Mouse (Mus musculus) midbrain, embryonic 15.5 days (tissue): ENCODE measurements around the gene Trp53i13. TPM values are rescaled to one million over a fixed set of nuclear protein-coding genes. Genes with fewer than 3 reads are reported as not detected.
A peak's percentile ranks its signal among the peaks of the same experiment; 100 is the strongest.

Source experiments
- ATAC-seq: fragments of 200-750 bp; cut with Nextera tagmentation; replicated peaks from 2 replicates; pipeline ENCODE4 v1.8.0; 2017; ENCODE audit warnings: moderate TSS enrichment
- H3K27ac ChIP-seq: fragments of 300-500 bp; sonication (generic); 2 replicates; pipeline ENCODE4 v1.5.1; 2015; ENCODE audit warnings: mild to moderate bottlenecking, inconsistent platforms
- H3K27me3 ChIP-seq: fragments of 300-500 bp; sonication (generic); replicated peaks from 2 replicates; pipeline ENCODE4 v1.6.1; 2015; ENCODE audit warnings: inconsistent platforms
- H3K36me3 ChIP-seq: fragments of 300-500 bp; sonication (generic); replicated peaks from 2 replicates; pipeline ENCODE4 v1.6.1; 2015; ENCODE audit warnings: inconsistent platforms
- H3K4me1 ChIP-seq: fragments of 300-500 bp; sonication (generic); 2 replicates; pipeline ENCODE4 v1.6.1; 2015; ENCODE audit warnings: inconsistent platforms
- H3K4me2 ChIP-seq: fragments of 300-500 bp; sonication (generic); 2 replicates; pipeline ENCODE4 v1.6.1; 2015; ENCODE audit warnings: inconsistent platforms, mild to moderate bottlenecking, moderate library complexity
- H3K4me3 ChIP-seq: fragments of 300-500 bp; sonication (generic); 2 replicates; pipeline ENCODE4 v1.5.1; 2015; ENCODE audit warnings: mild to moderate bottlenecking, inconsistent platforms
- H3K9ac ChIP-seq: fragments of 300-500 bp; sonication (generic); 2 replicates; pipeline ENCODE4 v1.6.1; 2015; ENCODE audit warnings: mild to moderate bottlenecking, inconsistent platforms
- H3K9me3 ChIP-seq: fragments of 300-500 bp; sonication (generic); 2 replicates; pipeline ENCODE4 v1.6.1; 2016; ENCODE audit warnings: inconsistent platforms
- WGBS: fragments of 180-500 bp; shearing (Covaris S2); methylation state at CpG from one replicate; pipeline ENCODE4 v1.1.7; 2015; ENCODE audit warnings: mixed read lengths; 5-methylcytosine and 5-hydroxymethylcytosine counted together
- polyA plus RNA-seq: library from polyadenylated mRNA; unstranded; fragments of >200 nt; fragmentation: Nextera tagmentation; extraction: Ambion mirVana; gene quantifications from 2 replicates; pipeline ENCODE4 v1.2.1, GENCODE M21; 2015

Trp53i13 gene
- polyA plus RNA-seq, 1 experiment from 2014 or later, result 12.7 TPM

DNA sequence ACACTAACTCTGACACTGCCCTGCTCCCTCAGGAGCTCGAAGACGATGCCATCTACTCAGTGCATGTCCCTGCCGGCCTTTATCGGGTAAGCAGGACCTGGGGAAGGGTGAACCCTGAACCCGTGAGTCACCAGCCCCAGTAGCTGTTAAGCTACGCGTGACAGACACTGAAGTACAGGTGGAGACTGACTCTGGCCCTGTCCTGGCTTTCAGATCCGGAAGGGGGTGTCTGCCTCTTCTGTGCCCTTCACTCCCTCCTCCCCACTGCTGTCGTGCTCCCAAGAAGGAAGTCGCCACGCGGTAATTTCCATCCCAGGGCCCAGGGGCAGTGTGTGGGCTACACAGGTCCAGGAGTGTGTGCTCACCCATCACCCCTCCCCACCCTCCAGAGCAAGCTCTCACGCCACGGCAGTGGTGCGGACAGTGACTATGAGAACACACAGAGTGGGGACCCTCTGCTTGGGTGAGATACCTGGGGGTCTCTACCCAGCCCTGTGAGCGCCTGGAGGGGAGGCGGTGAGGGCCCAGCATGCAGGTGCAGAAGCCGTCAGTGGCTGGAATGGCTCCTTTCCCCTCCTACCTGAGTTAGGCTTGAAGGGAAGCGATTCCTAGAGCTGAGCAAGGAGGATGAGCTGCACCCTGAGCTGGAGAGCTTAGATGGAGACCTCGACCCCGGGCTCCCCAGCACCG is 10.3 kb downstream of the Trp53i13 start:
- Histone ChIP-seq H3K4me3 (no peak overlapping the region), H3K4me1 (peaks cover 19% of the 10 kb centered on the region), H3K27me3 (no peaks in the 10 kb centered on the region), H3K9me3 (no peaks in the 10 kb centered on the region), H3K27ac (no peak overlapping the region), H3K9ac (no peak overlapping the region), H3K36me3 (peaks cover 48% of the 10 kb centered on the region), H3K4me2 (no peak overlapping the region)
- WGBS, result 91% methylated on average over 22 of the region's 22 CpGs
- ATAC-seq, result no peak

DNA sequence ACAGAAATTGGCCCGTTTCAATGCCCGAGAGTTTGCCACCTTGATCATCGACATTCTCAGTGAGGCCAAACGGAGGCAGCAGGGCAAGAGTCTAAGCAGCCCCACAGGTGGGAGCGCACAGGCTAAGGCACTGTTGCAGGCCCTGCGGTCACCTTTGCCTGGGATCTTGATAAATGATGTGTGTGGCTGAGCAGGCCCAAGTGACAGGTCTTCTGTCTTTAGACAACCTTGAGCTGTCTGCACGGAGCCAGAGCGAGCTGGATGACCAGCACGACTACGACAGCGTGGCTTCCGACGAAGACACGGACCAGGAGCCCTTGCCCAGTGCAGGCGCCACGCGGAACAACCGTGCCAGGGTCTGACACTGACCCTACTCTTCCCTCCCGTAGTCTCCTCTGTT is 11.4 kb downstream of the Trp53i13 start:
- no peak overlapping the region for H3K27ac ChIP-seq
- H3K4me2 ChIP-seq, result no peak overlapping the region
- WGBS, result 94% methylated on average over 19 of the region's 19 CpGs
- H3K9ac ChIP-seq, result no peak overlapping the region
- peaks cover 56% of the 10 kb centered on the region for H3K36me3 ChIP-seq
- no peaks in the 10 kb centered on the region for H3K9me3 ChIP-seq
- H3K4me1 ChIP-seq, result peaks cover 22% of the 10 kb centered on the region
- no peak overlapping the region for H3K4me3 ChIP-seq
- H3K27me3 ChIP-seq, result no peaks in the 10 kb centered on the region
- no peak for ATAC-seq

DNA sequence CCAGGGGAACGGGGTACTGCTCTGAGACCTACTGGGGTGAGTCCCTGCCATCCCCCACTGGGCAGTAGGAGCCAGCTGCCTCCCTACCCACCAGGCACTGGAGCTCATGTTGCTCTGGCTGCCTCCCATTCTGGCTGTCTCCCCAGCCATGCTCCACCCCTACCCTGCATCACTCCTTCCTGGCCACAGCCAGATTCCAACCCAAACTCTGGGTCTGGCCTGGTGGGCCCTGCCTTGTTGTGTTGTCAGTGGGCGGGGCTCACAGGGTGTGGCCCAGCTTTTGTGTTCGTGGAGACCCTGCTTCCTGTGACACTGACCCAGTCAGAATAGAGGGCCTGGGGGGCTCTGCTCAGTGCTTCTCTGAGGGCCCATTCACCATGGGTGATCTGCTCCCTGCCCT is 12.3 kb downstream of the Trp53i13 start:
- Histone ChIP-seq H3K27ac (no peak overlapping the region), H3K4me2 (no peak overlapping the region), H3K4me3 (no peak overlapping the region), H3K27me3 (no peaks in the 10 kb centered on the region), H3K4me1 (peaks cover 25% of the 10 kb centered on the region), H3K9me3 (no peaks in the 10 kb centered on the region), H3K36me3 (peaks cover 56% of the 10 kb centered on the region), H3K9ac (no peak overlapping the region)
- no peak for ATAC-seq
- WGBS, result 77% methylated on average over 3 of the region's 3 CpGs

DNA sequence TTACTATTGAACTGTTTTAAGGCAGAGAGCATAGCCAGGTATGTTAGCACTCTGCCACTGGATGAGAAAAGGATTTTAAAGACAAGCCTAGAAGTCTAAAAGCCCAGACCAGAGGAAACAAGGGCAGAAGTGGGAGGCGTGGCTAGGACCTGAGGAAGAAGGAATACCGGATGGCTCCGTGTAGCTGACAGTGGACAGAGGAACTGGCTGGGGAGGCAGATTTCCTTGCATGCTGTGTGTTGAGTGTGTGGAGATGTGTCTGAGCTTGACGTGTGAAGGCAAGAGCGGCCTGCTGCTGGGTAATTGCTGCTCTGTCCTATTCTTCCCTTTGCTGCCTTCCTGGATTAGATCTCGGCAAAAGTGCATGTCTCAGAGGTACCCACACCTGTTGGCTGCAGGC is 13.3 kb downstream of the Trp53i13 start:
- Histone ChIP-seq H3K4me3 (no peak overlapping the region), H3K36me3 (peaks cover 56% of the 10 kb centered on the region), H3K9me3 (no peaks in the 10 kb centered on the region), H3K27ac (no peak overlapping the region), H3K4me1 (peaks cover 26% of the 10 kb centered on the region), H3K9ac (no peak overlapping the region), H3K27me3 (no peaks in the 10 kb centered on the region), H3K4me2 (no peak overlapping the region)
- 88% methylated on average over 6 of the region's 6 CpGs for WGBS
- ATAC-seq, result no peak

DNA sequence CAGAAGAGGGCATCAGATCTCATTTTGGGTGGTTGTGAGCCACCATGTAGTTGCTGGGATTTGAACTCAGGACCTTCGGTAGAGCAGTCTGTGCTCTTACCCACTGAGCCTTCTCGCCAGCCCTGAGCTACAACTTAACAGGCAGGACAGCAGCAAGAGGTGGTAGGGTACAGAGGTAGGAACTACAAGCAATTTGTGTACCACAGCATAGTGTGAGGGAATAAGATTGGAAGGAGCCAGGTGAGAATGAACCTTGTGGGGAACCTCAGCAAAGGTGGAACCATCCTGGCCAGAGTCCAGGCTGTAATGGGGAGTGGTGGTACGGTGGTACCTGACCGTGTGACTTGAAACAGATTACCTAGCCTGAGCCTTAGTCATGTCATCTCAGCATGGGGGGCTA is 13.8 kb downstream of the Trp53i13 start:
- Histone ChIP-seq H3K27me3 (no peaks in the 10 kb centered on the region), H3K36me3 (peaks cover 54% of the 10 kb centered on the region)
- no peak for ATAC-seq

DNA sequence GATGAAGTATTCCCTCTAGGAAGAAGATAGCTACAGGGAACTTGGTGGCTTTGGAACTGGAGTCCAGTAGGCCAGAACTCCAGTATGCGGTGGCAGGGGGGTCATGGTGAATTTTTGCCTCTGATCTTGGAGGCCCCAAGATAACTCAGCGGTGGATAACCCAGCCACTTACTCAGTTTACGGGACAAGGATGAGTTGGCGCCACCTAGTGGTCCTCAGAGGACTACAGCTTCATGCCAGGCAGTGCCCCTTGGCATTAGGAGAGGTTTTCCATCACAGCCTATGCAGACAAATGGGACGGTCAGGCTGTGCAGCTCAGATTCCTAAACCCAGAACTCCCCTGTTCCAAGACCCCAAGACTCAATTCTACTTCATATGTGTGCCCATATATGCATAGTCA is 14.4 kb downstream of the Trp53i13 start:
- ATAC-seq, result no peak
- WGBS, result 25% methylated on average over 5 of the region's 5 CpGs
- no peak overlapping the region for H3K27ac ChIP-seq

More for the DNA sequence above, 13.8 kb downstream of the Trp53i13 start:
- Histone ChIP-seq H3K4me1 (peaks cover 31% of the 10 kb centered on the region), H3K27ac (no peak overlapping the region), H3K9me3 (no peaks in the 10 kb centered on the region), H3K4me3 (no peak overlapping the region), H3K4me2 (no peak overlapping the region), H3K9ac (no peak overlapping the region)
- WGBS, result 95% methylated on average over 4 of the region's 4 CpGs

DNA sequence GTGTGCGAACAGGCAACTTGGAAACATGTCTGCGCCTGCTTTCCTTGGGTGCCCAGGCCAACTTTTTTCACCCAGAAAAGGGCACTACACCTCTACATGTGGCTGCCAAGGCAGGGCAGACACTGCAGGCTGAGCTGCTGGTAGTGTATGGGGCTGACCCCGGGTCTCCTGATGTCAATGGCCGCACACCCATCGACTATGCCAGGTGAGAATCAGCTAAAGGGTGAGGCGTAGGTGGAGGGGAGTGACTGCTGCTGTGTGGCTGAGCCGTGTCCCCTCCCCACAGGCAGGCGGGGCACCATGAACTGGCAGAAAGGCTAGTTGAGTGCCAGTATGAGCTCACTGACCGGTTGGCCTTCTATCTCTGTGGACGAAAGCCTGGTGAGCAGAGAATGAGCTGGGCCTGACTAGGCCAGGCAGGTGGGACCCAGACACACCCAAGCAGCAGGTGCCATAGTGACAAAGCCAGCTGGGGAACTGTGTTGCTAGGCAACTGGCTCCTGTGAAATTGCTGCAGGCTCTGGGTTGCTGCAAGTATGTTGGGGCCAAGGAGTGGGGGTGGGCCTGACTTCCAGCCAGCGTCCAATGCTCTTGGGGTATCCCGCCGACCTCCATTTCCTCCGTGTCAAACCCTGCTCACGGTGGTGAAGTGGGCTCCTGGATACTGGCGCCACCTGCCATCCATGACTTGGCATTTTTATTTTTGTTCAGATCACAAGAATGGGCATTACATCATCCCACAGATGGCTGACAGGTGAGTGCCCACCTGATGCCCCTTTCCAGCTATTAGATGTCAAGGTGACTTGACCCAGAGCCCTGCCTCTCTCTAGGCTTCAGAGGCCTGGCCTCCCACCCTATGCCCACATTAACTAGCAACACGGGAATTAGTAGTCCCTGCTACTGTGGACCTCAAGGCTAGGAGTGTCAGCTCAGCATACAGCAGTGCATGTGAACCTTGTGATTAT is 15.1 kb downstream of the Trp53i13 start:
- Histone ChIP-seq H3K9me3 (no peaks in the 10 kb centered on the region), H3K27me3 (no peaks in the 10 kb centered on the region), H3K27ac (no peak overlapping the region)

More for the DNA sequence above, 14.4 kb downstream of the Trp53i13 start:
- Histone ChIP-seq H3K4me2 (no peak overlapping the region), H3K9me3 (no peaks in the 10 kb centered on the region), H3K4me1 (peaks cover 32% of the 10 kb centered on the region), H3K27me3 (no peaks in the 10 kb centered on the region), H3K9ac (no peak overlapping the region), H3K36me3 (peaks cover 49% of the 10 kb centered on the region), H3K4me3 (no peak overlapping the region)

DNA sequence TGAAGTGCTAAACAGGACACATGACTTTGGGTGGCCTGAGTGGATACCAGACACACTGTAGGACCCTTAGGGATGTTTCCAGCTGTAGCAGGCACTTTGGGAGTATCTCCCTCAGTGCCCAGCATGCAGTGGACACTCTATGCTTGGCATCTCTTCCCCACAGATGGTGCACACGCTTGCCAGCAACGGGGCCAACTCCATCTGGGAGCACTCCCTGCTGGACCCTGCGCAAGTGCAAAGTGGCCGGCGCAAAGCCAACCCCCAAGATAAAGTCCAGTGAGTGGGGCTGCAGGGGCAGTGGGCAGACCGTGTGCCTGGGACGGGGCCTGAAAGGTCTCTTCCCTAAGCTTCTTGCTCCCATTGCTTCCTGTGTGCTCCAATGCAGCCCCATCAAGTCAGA is 16.4 kb downstream of the Trp53i13 start:
- Histone ChIP-seq H3K9ac (no peak overlapping the region), H3K4me2 (no peak overlapping the region), H3K27me3 (no peaks in the 10 kb centered on the region), H3K27ac (no peak overlapping the region), H3K4me1 (peaks cover 49% of the 10 kb centered on the region), H3K36me3 (peaks cover 29% of the 10 kb centered on the region), H3K4me3 (no peak overlapping the region), H3K9me3 (no peaks in the 10 kb centered on the region)
- no peak for ATAC-seq
- 88% methylated on average over 7 of the region's 7 CpGs for WGBS

More for the DNA sequence above, 15.1 kb downstream of the Trp53i13 start:
- no peak overlapping the region for H3K4me2 ChIP-seq
- WGBS, result 77% methylated on average over 17 of the region's 17 CpGs
- no peak overlapping the region for H3K4me3 ChIP-seq
- peaks cover 41% of the 10 kb centered on the region for H3K36me3 ChIP-seq
- peaks cover 36% of the 10 kb centered on the region for H3K4me1 ChIP-seq
- ATAC-seq, result no peak
- H3K9ac ChIP-seq, result no peak overlapping the region

DNA sequence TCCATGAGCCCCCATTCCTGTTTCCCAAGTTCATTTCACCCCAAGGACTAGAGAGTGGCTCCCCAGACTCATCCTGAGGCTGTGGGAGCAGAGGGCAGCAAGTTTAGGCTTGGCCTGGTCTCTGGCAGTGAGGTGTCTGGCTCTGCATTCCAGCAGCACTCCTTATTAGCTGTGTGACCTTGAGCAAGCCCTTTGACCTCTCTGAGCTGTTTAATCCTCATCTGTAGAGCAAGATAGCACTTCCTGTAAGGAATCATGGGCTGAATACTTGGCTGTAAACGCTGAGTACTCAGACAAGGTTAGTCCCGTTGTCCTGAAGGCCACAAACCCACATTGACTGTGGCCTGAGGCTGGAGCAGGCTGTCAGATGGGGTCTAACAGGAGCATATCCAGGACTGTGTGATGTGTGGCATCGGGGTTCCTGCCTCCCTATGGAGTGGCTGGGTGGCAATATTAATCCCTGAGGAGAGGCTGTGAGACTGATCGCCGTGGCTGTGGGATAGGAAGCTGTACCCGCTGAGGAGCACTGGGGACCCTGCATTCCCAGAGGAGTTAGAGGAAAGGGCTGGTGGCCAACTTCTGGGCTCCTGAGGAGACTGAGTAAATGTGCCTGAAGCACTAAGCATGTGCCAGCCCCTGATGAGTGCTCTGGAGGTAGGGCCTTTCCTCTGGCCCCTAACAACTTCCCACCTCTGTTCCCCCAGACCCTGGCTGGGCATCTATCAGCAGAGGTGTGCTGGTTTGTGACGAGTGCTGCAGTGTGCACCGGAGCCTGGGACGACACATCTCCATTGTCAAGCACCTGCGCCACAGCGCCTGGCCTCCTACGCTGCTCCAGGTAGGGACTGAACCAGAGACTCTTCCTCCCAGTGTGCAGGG is 17.3 kb downstream of the Trp53i13 start:
- H3K36me3 ChIP-seq, result peaks cover 20% of the 10 kb centered on the region
- 61% methylated on average over 12 of the region's 12 CpGs for WGBS
- no peak for ATAC-seq
- no peak overlapping the region for H3K27ac ChIP-seq
- H3K4me3 ChIP-seq, result no peak overlapping the region
- H3K4me1 ChIP-seq, result peaks cover 54% of the 10 kb centered on the region
- no peak overlapping the region for H3K9ac ChIP-seq
- no peaks in the 10 kb centered on the region for H3K27me3 ChIP-seq
- no peaks in the 10 kb centered on the region for H3K9me3 ChIP-seq
- H3K4me2 ChIP-seq, result no peak overlapping the region

DNA sequence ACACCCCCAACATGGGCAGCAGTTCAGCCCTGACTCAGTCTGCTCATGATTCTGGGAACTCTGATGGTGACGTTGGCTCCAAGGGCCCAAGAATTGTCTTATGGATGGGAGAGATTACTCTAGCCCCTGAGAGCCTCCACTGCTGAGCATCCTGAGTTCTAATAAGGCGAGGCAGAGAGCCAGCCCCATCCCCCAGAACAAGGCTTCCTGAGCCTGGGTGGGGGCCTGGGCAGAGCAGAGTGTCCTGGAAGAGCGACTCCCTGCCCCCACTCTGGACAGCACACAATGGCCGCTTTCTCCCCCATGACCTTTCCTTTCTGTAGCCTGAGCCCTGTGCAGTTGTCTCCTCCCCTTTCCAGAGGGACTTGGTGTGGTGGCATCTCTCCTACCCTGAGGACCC is 17.9 kb downstream of the Trp53i13 start:
- Histone ChIP-seq H3K27ac (peak overlapping the region; percentile 23; the same call in 1 of the 2 replicates), H3K4me3 (no peak overlapping the region), H3K9ac (no peak overlapping the region), H3K27me3 (no peaks in the 10 kb centered on the region), H3K4me1 (peaks cover 55% of the 10 kb centered on the region), H3K36me3 (peaks cover 14% of the 10 kb centered on the region), H3K4me2 (no peak overlapping the region), H3K9me3 (no peaks in the 10 kb centered on the region)
- 28% methylated on average over 4 of the region's 4 CpGs for WGBS
- ATAC-seq, result no peak

DNA sequence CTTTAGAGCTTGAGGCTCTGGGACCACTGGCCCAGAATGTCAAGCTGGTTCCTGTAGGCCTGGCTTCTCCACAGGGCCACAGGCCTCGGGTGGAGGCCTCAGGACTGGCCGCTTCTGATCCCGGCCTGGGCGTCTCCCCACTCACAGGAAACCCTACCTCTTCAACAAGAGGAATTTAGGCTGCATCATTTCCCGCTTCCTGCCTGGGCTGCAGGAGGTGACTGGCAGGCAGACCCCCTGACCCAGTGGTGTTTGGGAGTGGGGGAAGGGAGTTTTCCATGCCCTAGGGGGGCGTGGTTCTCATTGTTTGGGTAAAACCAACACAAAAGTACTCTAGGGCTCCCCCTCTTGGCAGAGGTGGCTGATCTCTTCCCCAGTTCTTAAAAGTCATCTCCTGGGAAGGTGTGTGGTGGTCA is 18.4 kb downstream of the Trp53i13 start:
- ATAC-seq, result no peak
- Histone ChIP-seq H3K27me3 (no peaks in the 10 kb centered on the region), H3K4me2 (no peak overlapping the region), H3K4me1 (peaks cover 60% of the 10 kb centered on the region), H3K9me3 (no peaks in the 10 kb centered on the region), H3K4me3 (no peak overlapping the region), H3K27ac (no peak overlapping the region), H3K36me3 (peaks cover 11% of the 10 kb centered on the region; the same call in 1 of the 2 replicates), H3K9ac (no peak overlapping the region)
- WGBS, result 20% methylated on average over 6 of the region's 6 CpGs

DNA sequence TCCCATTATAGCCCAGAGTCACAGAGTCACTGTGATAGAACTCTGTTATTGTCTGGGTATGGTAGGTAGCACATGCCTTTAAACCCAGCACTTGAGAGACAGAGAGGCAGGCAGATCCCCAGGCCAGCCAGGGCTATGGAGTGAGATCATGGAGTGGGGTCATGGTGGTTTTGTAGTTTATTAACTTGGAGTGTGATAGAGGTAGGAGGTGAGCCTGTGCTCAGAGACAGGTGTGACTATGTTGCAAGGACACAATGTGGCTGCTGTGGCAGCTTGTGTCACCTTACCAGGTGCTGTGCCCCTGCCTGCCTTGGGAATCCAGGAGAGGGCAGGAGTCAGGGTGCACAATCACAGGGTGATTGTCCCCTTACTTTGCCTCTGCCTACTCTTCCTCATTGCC is 20.3 kb downstream of the Trp53i13 start:
- peak overlapping the region; percentile 97; the same call in 1 of the 2 replicates for H3K9ac ChIP-seq
- H3K4me2 ChIP-seq, result peak overlapping the region; percentile 94; the same call in 1 of the 2 replicates
- H3K4me1 ChIP-seq, result peaks cover 68% of the 10 kb centered on the region

More for the DNA sequence above, 20.3 kb downstream of the Trp53i13 start:
- Histone ChIP-seq H3K9me3 (no peaks in the 10 kb centered on the region), H3K36me3 (peaks cover 9% of the 10 kb centered on the region; the same call in 1 of the 2 replicates), H3K27me3 (no peaks in the 10 kb centered on the region), H3K4me3 (no peak overlapping the region), H3K27ac (no peak overlapping the region)
- no peak for ATAC-seq
